Mouse (Mus musculus) myocyte (in vitro differentiated cells): ENCODE data around the gene Esf1. TPM values are rescaled to one million over a fixed set of nuclear protein-coding genes. Genes with fewer than 3 reads are reported as not detected.

Source experiments
- H3K27me3 ChIP-seq: one replicate; pipeline ENCODE4 v1.6.1; 2011; ENCODE audit not compliant: control insufficient read depth, insufficient read depth, insufficient read length
- H3K36me3 ChIP-seq: one replicate; pipeline ENCODE4 v1.6.1; 2011; ENCODE audit not compliant: control insufficient read depth, insufficient read depth
- H3K4me2 ChIP-seq: one replicate; pipeline ENCODE4 v1.6.1; 2011; ENCODE audit warnings: low read depth, control low read depth
- H3K4me3 ChIP-seq: one replicate; pipeline ENCODE4 v1.5.1; 2011; ENCODE audit warnings: mild to moderate bottlenecking, control low read depth, moderate library complexity
- H3K79me2 ChIP-seq: one replicate; pipeline ENCODE4 v1.6.1; 2011; ENCODE audit not compliant: control insufficient read depth, insufficient read depth
- H3ac ChIP-seq: one replicate; pipeline ENCODE4 v1.6.1; 2011; ENCODE audit not compliant: control insufficient read depth, insufficient read length
- CEBPB ChIP-seq: IDR thresholded peaks from 2 replicates; pipeline ENCODE4 v1.6.1; 2011; ENCODE audit warnings: mild to moderate bottlenecking, moderate library complexity; ENCODE audit not compliant: poor library complexity, insufficient read depth, severe bottlenecking
- E2F4 ChIP-seq: IDR thresholded peaks from one replicate; pipeline ENCODE4 v1.6.1; 2011; ENCODE audit warnings: mild to moderate bottlenecking, control low read depth, moderate library complexity; ENCODE audit not compliant: insufficient read depth
- MAX ChIP-seq: IDR thresholded peaks from one replicate; pipeline ENCODE4 v1.6.1; 2011; ENCODE audit warnings: low read depth, mild to moderate bottlenecking, control low read depth
- MYOG ChIP-seq, 3 experiments: IDR thresholded peaks; one replicate each; pipeline ENCODE4 v1.6.1; 2011; ENCODE audit warnings: control low read depth in 2 of 3, low read depth in 2 of 3, mild to moderate bottlenecking in 2 of 3; ENCODE audit not compliant: insufficient read length in 2 of 3, control insufficient read depth in 1 of 3, insufficient read depth in 1 of 3
- POLR2A ChIP-seq: IDR thresholded peaks from one replicate; pipeline ENCODE4 v1.6.1; 2011; ENCODE audit warnings: low read depth, mild to moderate bottlenecking, control low read depth, moderate library complexity; ENCODE audit not compliant: insufficient read length
- POLR2AphosphoS2 ChIP-seq: IDR thresholded peaks from one replicate; pipeline ENCODE4 v1.6.1; 2011; ENCODE audit warnings: low read depth, control low read depth; ENCODE audit not compliant: insufficient read length
- REST ChIP-seq: IDR thresholded peaks from one replicate; pipeline ENCODE4 v1.6.1; 2011; ENCODE audit warnings: mild to moderate bottlenecking, control low read depth, moderate library complexity; ENCODE audit not compliant: insufficient read depth, insufficient read length
- SRF ChIP-seq: IDR thresholded peaks from one replicate; pipeline ENCODE4 v1.6.1; 2011; ENCODE audit warnings: low read depth; ENCODE audit not compliant: control insufficient read depth, insufficient read length
- TCF3 ChIP-seq: IDR thresholded peaks from one replicate; pipeline ENCODE4 v1.6.1; 2011; ENCODE audit warnings: low read depth, control low read depth; ENCODE audit not compliant: insufficient read length
- polyA plus RNA-seq: library from polyadenylated mRNA; unstranded; fragments of >200 nt; fragmentation: generic; extraction: Trizol; gene quantifications from one replicate; pipeline ENCODE4 v1.2.1, GENCODE M21; 2012; ENCODE audit warnings: missing spikeins

The Esf1 gene
- polyA plus RNA-seq, 1 experiment = 5.7 TPM

DNA sequence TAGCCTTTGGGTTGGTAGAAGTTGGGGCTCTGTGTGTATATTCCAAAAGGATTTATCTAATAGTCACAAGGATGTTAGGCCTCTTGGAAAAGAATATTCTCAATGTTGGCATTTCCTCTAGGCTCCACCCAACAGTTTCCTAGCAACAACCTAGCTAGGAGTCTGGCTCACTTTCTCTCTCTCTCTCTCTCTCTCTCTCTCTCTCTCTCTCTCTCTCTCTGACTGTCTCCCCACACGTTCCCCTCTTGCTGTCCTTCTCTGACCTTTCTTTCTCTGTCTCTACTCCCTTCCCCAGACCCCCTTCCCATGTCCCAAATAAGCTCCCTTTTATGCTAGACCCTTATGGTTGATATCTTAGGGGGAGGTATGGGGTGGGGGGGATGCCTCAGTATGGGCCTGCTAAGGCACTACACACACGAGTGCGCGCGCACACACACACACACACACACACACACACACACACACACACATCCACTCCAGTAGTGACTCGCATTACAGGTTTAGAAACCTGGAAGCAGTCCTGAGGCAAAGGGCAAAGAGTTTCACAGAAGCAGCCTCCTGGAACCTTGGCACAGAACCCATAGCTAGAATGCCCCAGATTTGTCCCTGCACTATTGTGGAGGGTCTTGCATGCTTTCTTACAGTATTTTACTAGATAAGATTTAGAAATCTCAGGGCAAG is 91.6 kb downstream of the Esf1 start:
- no peak for TF ChIP-seq CEBPB
- no peak for TF ChIP-seq POLR2AphosphoS2
- TF ChIP-seq REST = no peak
- Histone ChIP-seq H3K36me3 (no peaks in the 10 kb centered on the region), H3K27me3 (no peaks in the 10 kb centered on the region), H3K4me2 (no peak overlapping the region), H3ac (no peak overlapping the region), H3K79me2 (no peaks in the 10 kb centered on the region), H3K4me3 (no peak overlapping the region)

DNA sequence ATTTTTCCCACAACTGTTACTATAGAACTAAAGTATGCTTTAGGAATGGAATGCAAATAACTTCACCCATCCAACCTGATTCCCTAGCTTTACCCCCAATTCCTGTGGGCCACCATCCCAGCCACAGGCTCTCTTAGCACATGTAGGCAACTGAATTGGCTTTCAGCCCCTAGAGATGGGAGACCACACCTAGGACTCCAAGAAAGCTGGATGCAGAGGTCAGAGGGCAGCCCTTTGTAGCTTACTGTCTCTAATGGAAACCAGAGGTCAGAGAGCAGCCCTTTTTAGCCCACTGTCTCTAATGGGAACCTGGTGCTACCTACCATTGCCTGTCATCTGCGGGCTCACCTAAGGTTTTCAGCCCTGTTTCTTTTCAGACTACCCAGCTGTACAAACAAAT is 92.9 kb downstream of the Esf1 start:
- Histone ChIP-seq H3ac (no peak overlapping the region), H3K36me3 (no peaks in the 10 kb centered on the region), H3K4me3 (no peak overlapping the region), H3K79me2 (no peaks in the 10 kb centered on the region), H3K27me3 (no peaks in the 10 kb centered on the region), H3K4me2 (no peak overlapping the region)
- TF ChIP-seq CEBPB (no peak), POLR2AphosphoS2 (no peak), E2F4 (no peak), MYOG (IDR thresholded peaks at IDR 0.05; ENCODE audit: control insufficient read depth in 1 of 3, insufficient read depth in 1 of 3, insufficient read length in 2 of 3, low read depth in 2 of 3) (no peak), TCF3 (no peak), POLR2A (no peak), REST (no peak)

DNA sequence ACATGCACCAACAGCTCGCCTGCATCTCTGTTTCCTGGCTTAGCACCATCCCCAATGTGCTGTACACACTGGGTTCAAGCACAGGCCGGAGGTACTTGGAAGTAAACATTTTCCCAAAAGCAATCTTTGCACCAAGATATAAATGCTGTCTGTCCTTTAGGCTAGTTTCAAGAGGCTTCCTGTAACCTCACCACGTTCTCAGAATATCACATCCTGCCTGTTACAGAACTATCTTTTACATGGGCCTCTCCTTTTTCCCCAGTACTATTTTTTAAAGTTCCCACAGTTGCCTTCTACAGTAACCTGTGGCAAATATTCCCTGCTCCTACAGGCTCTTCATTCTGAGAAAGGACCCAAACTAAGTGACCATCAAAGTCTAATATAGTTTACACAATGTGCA is 95.2 kb downstream of the Esf1 start:
- TF ChIP-seq SRF (no peak), POLR2AphosphoS2 (no peak), MAX (no peak), POLR2A (no peak), MYOG (IDR thresholded peaks at IDR 0.05; ENCODE audit: control insufficient read depth in 1 of 3, insufficient read depth in 1 of 3, insufficient read length in 2 of 3, low read depth in 2 of 3) (no peak), TCF3 (no peak), E2F4 (no peak)
- Histone ChIP-seq H3K36me3 (no peaks in the 10 kb centered on the region), H3K79me2 (no peaks in the 10 kb centered on the region), H3K4me3 (no peak overlapping the region), H3K27me3 (no peaks in the 10 kb centered on the region), H3ac (no peak overlapping the region), H3K4me2 (no peak overlapping the region)

Other genes with a start within 250 kb of the Esf1 start
- gene Tasp1, start 103.8 kb downstream of the Esf1 start, polyA plus RNA-seq = 3.8 TPM
- not detected for gene Gm17374, start 18.5 kb downstream of the Esf1 start, polyA plus RNA-seq
- 22.0 TPM for gene Ndufaf5, start 85 bp upstream of the Esf1 start, polyA plus RNA-seq
- not detected for gene Sel1l2, start 219.1 kb upstream of the Esf1 start, polyA plus RNA-seq
- gene Macrod2, start 224.7 kb upstream of the Esf1 start, polyA plus RNA-seq = 0.96 TPM